ENCODE assay signal across 8 mouse cellular contexts in genomic region chr8:86746511-86746910, GRCm38 (mm10). TPM values are rescaled to one million over a fixed set of nuclear protein-coding genes. Genes with fewer than 3 reads are reported as not detected.
DNase-seq lines count a peak whose midpoint lies in the region; ATAC-seq lines count a peak whose summit lies in the region.

No protein-coding gene starts in this region.

- DNase-seq in cerebellum, adult 18-20 months = peak; percentile 33 to 47
- no peak for DNase-seq in cerebellum, adult 9-10 months
- DNase-seq in thymus, postnatal 4 days = peak; percentile 40
- no peak for DNase-seq in thymus, postnatal 0 days (ENCODE audit: low spot score)
- no peak for DNase-seq in hindbrain, embryonic 11.5 days (ENCODE audit: low spot score)
- peak; percentile 46 for DNase-seq in liver

- H3K9me3 ChIP-seq in hindbrain, embryonic 11.5 days (ENCODE audit: control insufficient read depth, low read length) = no peaks in the 10 kb centered on the region
- no peaks in the 10 kb centered on the region for H3K9me3 ChIP-seq in neural tube, embryonic 12.5 days

- H3K4me1 ChIP-seq in hindbrain, embryonic 11.5 days (replicated peaks; ENCODE audit: control insufficient read depth, insufficient read depth, low read length) = no peaks in the 10 kb centered on the region
- peaks cover 23% of the 10 kb centered on the region for H3K4me1 ChIP-seq in neural tube, embryonic 12.5 days

- peak overlapping the region; percentile 99 for H3K9ac ChIP-seq in hindbrain, embryonic 11.5 days (ENCODE audit: low read depth, low read length)
- peak overlapping the region; percentile 99 for H3K9ac ChIP-seq in neural tube, embryonic 12.5 days

- 4% methylated on average over 11 of the region's 11 CpGs for WGBS in hindbrain, embryonic 11.5 days
- WGBS in neural tube, embryonic 12.5 days = 2% methylated on average over 11 of the region's 11 CpGs

- ATAC-seq in hindbrain, embryonic 11.5 days (ENCODE audit: low FRiP score) = peak; percentile 18; the same call in 1 of the 2 replicates
- ATAC-seq in neural tube, embryonic 12.5 days (ENCODE audit: low FRiP score, low read depth) = peak; percentile 43; the same call in 1 of the 2 replicates
- no peak for ATAC-seq in activated CD4-positive, CD25-positive, alpha-beta regulatory T cell, adult 4 months

- H3K4me2 ChIP-seq in hindbrain, embryonic 11.5 days (replicated peaks; ENCODE audit: low read depth, low read length) = peak overlapping the region; percentile 69
- H3K4me2 ChIP-seq in neural tube, embryonic 12.5 days (replicated peaks) = peak overlapping the region; percentile 68

- no peaks in the 10 kb centered on the region for H3K36me3 ChIP-seq in hindbrain, embryonic 11.5 days (ENCODE audit: control insufficient read depth, insufficient read depth, low read length)
- no peaks in the 10 kb centered on the region for H3K36me3 ChIP-seq in neural tube, embryonic 12.5 days

- H3K27ac ChIP-seq in hindbrain, embryonic 11.5 days (ENCODE audit: low read depth, low read length) = peak overlapping the region; percentile 98; the same call in 1 of the 2 replicates
- H3K27ac ChIP-seq in neural tube, embryonic 12.5 days = no peak overlapping the region; the same call in 1 of the 2 replicates

- peak overlapping the region; percentile 92 for H3K4me3 ChIP-seq in hindbrain, embryonic 11.5 days (ENCODE audit: low read depth, low read length)
- peak overlapping the region; percentile 88 for H3K4me3 ChIP-seq in neural tube, embryonic 12.5 days

- no peaks in the 10 kb centered on the region for H3K27me3 ChIP-seq in hindbrain, embryonic 11.5 days (ENCODE audit: control insufficient read depth, insufficient read depth, low read length)
- H3K27me3 ChIP-seq in neural tube, embryonic 12.5 days (replicated peaks) = no peaks in the 10 kb centered on the region

RNA-seq across cellular contexts. Expression of gene Siah1a, which starts 0.8 kb away (rescaled TPM):
- polyA plus RNA-seq in thymus, postnatal 0 days (2015; fragmentation: Nextera tagmentation; extraction: Ambion mirVana) = 36.4 and 41.5 TPM in 2 replicates
- 78.8 and 82.9 TPM in 2 replicates for polyA plus RNA-seq in hindbrain, embryonic 11.5 days (2014; fragmentation: Nextera tagmentation; extraction: Ambion mirVana)
- 89.5 and 94.1 TPM in 2 replicates for polyA plus RNA-seq in neural tube, embryonic 12.5 days (2016; fragmentation: Nextera tagmentation; extraction: Ambion mirVana)
- 1 to 10 TPM; 5.6 to 8.2 TPM for polyA plus RNA-seq in activated CD4-positive, CD25-positive, alpha-beta regulatory T cell, adult 4 months (2017; shearing (Covaris generic))

RNA-seq across cellular contexts. Expression of gene Gm10638, which starts 1.0 kb away (rescaled TPM):
- polyA plus RNA-seq in thymus, postnatal 0 days (2015; fragmentation: Nextera tagmentation; extraction: Ambion mirVana) = 4.5 and 4.8 TPM in 2 replicates
- polyA plus RNA-seq in hindbrain, embryonic 11.5 days (2014; fragmentation: Nextera tagmentation; extraction: Ambion mirVana) = 5.9 and 6.3 TPM in 2 replicates
- 9.2 and 9.8 TPM in 2 replicates for polyA plus RNA-seq in neural tube, embryonic 12.5 days (2016; fragmentation: Nextera tagmentation; extraction: Ambion mirVana)
- polyA plus RNA-seq in activated CD4-positive, CD25-positive, alpha-beta regulatory T cell, adult 4 months (2017; shearing (Covaris generic)) = not detected

Comparison
In these comparisons a context has a peak if more than half of its experiments do, and no peak if none do; other contexts are left out.
1. DNase-seq: peak in cerebellum, adult 18-20 months (2 of 2), thymus, postnatal 4 days (single experiment) and liver (single experiment); none in cerebellum, adult 9-10 months (single experiment), thymus, postnatal 0 days (single experiment) and hindbrain, embryonic 11.5 days (single experiment).